Mouse (Mus musculus) forebrain, embryonic 14.5 days (tissue): ENCODE measurements at regions not wholly inside any gene's neighbourhood (a gene's known extent, or its start where the extent isn't known, plus 50 kb on each side); places are given as distances from the start of the nearest gene placed in this dataset.

Experiments used
- ATAC-seq: fragments of 200-750 bp; cut with Nextera tagmentation; 2 replicates; pipeline ENCODE4 v1.8.0; 2017; ENCODE audit warnings: mild to moderate bottlenecking, moderate library complexity
- DNase-seq: peaks from one replicate; pipeline ENCODE4 v3.0.0-alpha.2; 2015; ENCODE audit warnings: low spot score
- H3K27ac ChIP-seq: fragments of 300-500 bp; sonication (generic); 2 replicates; pipeline ENCODE4 v1.5.1; 2014; ENCODE audit warnings: low read depth, mild to moderate bottlenecking, control low read depth, low read length, moderate library complexity
- H3K27me3 ChIP-seq: fragments of 300-500 bp; sonication (generic); replicated peaks from 2 replicates; pipeline ENCODE4 v1.6.1; 2014; ENCODE audit warnings: low read length, control low read depth, mixed read lengths; ENCODE audit not compliant: control insufficient read depth, insufficient read depth
- H3K36me3 ChIP-seq: fragments of 300-500 bp; sonication (generic); 2 replicates; pipeline ENCODE4 v1.6.1; 2014; ENCODE audit warnings: low read length, control low read depth; ENCODE audit not compliant: control insufficient read depth, insufficient read depth
- H3K4me1 ChIP-seq: fragments of 300-500 bp; sonication (generic); 2 replicates; pipeline ENCODE4 v1.6.1; 2014; ENCODE audit warnings: antibody characterized with exemption, low read length, control low read depth; ENCODE audit not compliant: control insufficient read depth, insufficient read depth
- H3K4me2 ChIP-seq: fragments of 300-500 bp; sonication (generic); 2 replicates; pipeline ENCODE4 v1.6.1; 2014; ENCODE audit warnings: mild to moderate bottlenecking, control low read depth, low read length
- H3K4me3 ChIP-seq: fragments of 300-500 bp; sonication (generic); 2 replicates; pipeline ENCODE4 v1.5.1; 2014; ENCODE audit warnings: low read depth, low read length, control low read depth
- H3K9ac ChIP-seq: fragments of 300-500 bp; sonication (generic); 2 replicates; pipeline ENCODE4 v1.6.1; 2014; ENCODE audit warnings: mild to moderate bottlenecking, low read length, control low read depth, moderate library complexity
- H3K9me3 ChIP-seq: fragments of 300-500 bp; sonication (generic); replicated peaks from 2 replicates; pipeline ENCODE4 v1.6.1; 2016; ENCODE audit warnings: low read length, control low read depth, mixed read lengths; ENCODE audit not compliant: control insufficient read depth
- whole genome bisulfite sequencing: fragments of 180-500 bp; shearing (Covaris S2); extraction: QIAGEN DNeasy Blood & Tissue Kit; methylation state at CpG from one replicate; pipeline ENCODE4 v1.1.7; 2014; 5-methylcytosine and 5-hydroxymethylcytosine counted together

DNA sequence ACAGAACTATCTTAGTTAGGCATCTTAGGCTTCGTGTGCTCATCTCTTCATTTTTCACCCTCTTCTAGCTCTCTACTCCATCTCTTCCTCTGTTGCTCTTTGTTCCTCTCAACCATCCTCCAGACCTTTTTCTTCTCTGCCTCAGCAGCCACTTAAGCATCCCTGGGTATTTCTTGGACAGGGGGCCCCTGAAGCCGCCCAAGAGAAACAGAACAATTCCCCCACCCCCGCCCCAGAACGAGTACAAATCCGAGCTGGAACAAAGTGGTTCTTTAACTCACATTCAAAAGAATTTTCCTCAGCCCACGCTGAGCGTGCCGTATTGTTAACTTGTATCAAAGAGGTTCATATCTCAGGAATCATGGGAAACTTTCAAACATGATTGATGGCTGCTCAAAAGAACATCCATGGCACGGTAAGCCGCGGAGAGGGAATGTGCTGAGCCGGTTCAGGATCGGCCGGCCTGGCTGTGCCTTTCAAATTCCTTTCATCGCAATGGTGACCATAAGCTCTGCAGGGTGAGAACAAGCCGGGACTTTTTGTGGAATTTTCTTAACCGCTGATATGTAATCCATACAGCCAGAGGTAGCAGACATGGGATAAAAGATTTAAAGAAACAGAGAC is 181.9 kb upstream of the Noct start:
- Histone ChIP-seq H3K4me3 (0 out of 2 replicates have a peak overlapping the region, but pooled peaks have one; percentile 3), H3K9ac (no peak overlapping the region), H3K4me2 (peak overlapping the region; percentile 39), H3K27me3 (no peaks in the 10 kb centered on the region), H3K36me3 (no peaks in the 10 kb centered on the region), H3K9me3 (no peaks in the 10 kb centered on the region), H3K4me1 (0 out of 2 replicates have a peak, but pooled peaks cover 2% of the 10 kb centered on the region), H3K27ac (no peak overlapping the region; the same call in 1 of the 2 replicates)
- ATAC-seq = peak; percentile 72; the same call in 1 of the 2 replicates
- WGBS = 20% methylated on average over 17 of the region's 17 CpGs
- DNase-seq = peak; percentile 54

DNA sequence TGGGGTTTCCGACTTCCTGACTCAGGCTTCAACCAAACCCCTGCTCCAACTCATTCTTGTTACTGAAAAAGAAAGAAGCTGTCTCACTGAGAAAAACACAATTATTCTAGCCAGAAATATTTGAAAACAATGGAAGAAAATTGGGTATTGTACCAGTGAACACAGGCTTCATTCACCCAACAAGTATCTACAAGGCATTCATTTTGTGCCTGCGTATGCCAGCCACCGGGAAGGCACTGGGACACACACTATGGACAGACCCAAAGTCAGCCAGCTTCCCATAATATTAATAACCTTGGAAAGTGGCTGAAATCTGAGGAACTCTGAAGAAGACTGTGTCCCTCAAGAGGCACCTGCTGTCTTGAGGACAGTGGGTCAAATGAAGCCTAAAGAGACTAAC is 175.5 kb upstream of the Noct start:
- no peaks in the 10 kb centered on the region for H3K27me3 ChIP-seq
- H3K9me3 ChIP-seq = 0 out of 2 replicates have a peak, but pooled peaks cover 3% of the 10 kb centered on the region
- no peaks in the 10 kb centered on the region for H3K36me3 ChIP-seq
- H3K4me2 ChIP-seq = no peak overlapping the region
- DNase-seq (no peak), ATAC-seq (no peak)
- no peaks in the 10 kb centered on the region for H3K4me1 ChIP-seq
- WGBS = 90% methylated on average over 3 of the region's 3 CpGs
- H3K9ac ChIP-seq = no peak overlapping the region
- H3K27ac ChIP-seq = no peak overlapping the region
- no peak overlapping the region for H3K4me3 ChIP-seq

DNA sequence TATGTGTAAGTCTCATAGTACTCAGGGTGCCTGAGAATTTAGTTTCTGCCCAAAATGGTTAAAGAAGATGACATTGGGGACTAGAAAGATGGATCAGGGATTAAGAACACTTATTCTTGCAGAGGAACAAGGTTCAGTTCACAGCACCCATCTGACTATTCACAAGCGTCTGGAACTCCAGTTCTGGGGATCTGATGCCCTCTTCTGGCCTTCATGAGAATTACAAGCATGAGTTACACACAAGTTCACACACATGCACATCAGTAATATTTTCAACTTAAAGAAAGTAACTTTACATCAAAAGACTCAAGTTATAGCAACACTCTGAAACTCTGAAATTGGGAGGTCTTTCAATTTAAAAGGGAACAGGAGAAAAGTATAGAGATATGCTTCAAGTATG is 174.1 kb upstream of the Noct start:
- Histone ChIP-seq H3K4me1 (no peaks in the 10 kb centered on the region), H3K27me3 (no peaks in the 10 kb centered on the region), H3K9me3 (0 out of 2 replicates have a peak, but pooled peaks cover 3% of the 10 kb centered on the region), H3K27ac (no peak overlapping the region), H3K4me3 (no peak overlapping the region), H3K36me3 (no peaks in the 10 kb centered on the region), H3K9ac (no peak overlapping the region), H3K4me2 (no peak overlapping the region)
- WGBS = 92% methylated on average over 1 of the region's 1 CpGs
- ATAC-seq (no peak), DNase-seq (no peak)

DNA sequence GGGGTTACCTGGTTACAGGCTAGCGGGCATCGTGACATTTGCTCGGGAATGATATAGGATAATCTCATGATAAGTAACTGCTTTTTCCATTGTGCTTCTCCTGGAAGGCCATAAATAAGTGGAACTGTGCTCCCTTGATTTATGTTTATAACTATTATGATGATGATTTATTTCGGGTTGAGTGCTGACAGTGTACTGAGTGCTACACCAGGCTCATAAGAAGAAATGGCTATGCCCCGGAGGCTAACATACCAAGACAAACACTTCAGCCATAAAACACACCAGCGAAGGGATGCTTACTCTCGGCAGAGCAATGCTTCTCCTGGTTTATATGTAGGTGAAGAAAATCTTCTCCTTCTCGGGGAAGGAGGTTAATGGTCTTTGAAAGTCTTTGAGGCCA is 169.2 kb upstream of the Noct start:
- no peak overlapping the region for H3K4me3 ChIP-seq
- H3K27me3 ChIP-seq = no peaks in the 10 kb centered on the region
- H3K4me2 ChIP-seq = no peak overlapping the region
- DNase-seq = no peak
- no peaks in the 10 kb centered on the region for H3K36me3 ChIP-seq
- 93% methylated on average over 8 of the region's 8 CpGs for WGBS
- H3K4me1 ChIP-seq = no peaks in the 10 kb centered on the region
- no peak overlapping the region for H3K27ac ChIP-seq
- no peak overlapping the region for H3K9ac ChIP-seq
- no peak for ATAC-seq
- H3K9me3 ChIP-seq = 0 out of 2 replicates have a peak, but pooled peaks cover under 1% of the 10 kb centered on the region

DNA sequence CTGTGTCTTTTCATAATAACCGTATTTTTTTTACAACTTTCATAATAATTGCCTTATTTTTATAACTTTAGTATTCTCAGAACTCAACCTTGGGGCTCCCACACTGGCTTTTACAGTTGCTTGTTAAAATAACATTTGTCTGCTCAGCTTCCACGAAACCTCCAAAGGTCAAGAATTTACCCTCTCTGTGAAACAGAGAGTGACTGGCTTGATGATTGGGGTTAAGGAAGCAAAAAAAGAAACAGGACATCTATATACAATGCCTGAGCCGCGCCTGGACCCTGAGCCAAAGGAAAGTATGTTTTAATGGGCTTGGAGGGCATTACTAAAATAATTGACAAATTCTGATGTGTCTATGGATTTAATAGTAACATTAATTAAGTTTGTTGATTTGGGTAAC is 160.0 kb upstream of the Noct start:
- ATAC-seq (no peak), DNase-seq (no peak)
- H3K9me3 ChIP-seq = no peaks in the 10 kb centered on the region
- WGBS = 86% methylated on average over 4 of the region's 4 CpGs
- no peaks in the 10 kb centered on the region for H3K4me1 ChIP-seq
- no peak overlapping the region for H3K27ac ChIP-seq
- H3K27me3 ChIP-seq = no peaks in the 10 kb centered on the region
- H3K4me3 ChIP-seq = no peak overlapping the region
- H3K9ac ChIP-seq = no peak overlapping the region
- H3K4me2 ChIP-seq = no peak overlapping the region
- no peaks in the 10 kb centered on the region for H3K36me3 ChIP-seq

DNA sequence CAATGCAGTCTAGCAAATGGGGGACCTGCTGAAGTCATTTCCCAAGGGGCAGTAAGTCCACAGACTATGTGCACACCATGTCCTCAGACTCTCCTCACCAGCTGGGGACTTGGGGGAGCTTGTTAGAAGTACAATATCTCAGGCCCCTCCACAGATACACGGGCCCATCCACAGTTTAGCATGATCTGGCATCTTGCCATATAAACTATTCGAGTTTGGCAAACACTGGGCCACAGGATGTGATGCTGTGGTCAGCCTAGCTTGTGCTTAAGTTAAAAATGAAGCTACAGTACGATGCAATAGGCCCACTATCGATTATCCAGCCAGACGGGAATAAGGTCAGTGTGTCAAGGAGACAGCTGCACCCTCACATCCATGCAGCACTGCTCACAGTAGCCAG is 157.9 kb upstream of the Noct start:
- no peaks in the 10 kb centered on the region for H3K4me1 ChIP-seq
- H3K4me3 ChIP-seq = no peak overlapping the region
- H3K9me3 ChIP-seq = no peaks in the 10 kb centered on the region
- no peaks in the 10 kb centered on the region for H3K27me3 ChIP-seq
- ATAC-seq = no peak
- no peaks in the 10 kb centered on the region for H3K36me3 ChIP-seq
- 66% methylated on average over 5 of the region's 5 CpGs for WGBS
- H3K27ac ChIP-seq = no peak overlapping the region
- H3K9ac ChIP-seq = no peak overlapping the region
- H3K4me2 ChIP-seq = no peak overlapping the region
- no peak for DNase-seq

DNA sequence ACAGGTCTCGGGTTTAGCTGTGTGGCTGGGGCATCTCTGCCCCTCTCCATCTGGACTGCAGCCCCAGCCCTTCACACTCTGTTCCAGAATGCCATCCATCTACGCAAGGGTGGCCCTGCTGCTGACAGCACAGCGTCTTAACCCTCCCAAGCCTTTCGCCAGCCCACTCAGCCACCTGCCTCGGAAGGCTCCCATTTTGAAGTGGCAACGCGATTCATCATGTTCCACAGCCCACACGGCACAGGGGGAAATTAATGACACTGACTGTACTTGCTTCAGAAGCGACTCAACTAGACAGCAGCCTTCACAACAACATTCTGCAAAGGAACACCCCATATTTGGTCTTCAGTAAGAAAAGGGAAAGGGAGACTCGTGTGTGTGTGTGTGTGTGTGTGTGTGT is 151.8 kb upstream of the Noct start:
- no peak for ATAC-seq
- no peak overlapping the region for H3K9ac ChIP-seq
- no peaks in the 10 kb centered on the region for H3K36me3 ChIP-seq
- no peak overlapping the region for H3K4me2 ChIP-seq
- no peaks in the 10 kb centered on the region for H3K9me3 ChIP-seq
- no peaks in the 10 kb centered on the region for H3K27me3 ChIP-seq
- H3K4me3 ChIP-seq = no peak overlapping the region
- H3K27ac ChIP-seq = no peak overlapping the region
- H3K4me1 ChIP-seq = no peaks in the 10 kb centered on the region; the same call in 1 of the 2 replicates
- 86% methylated on average over 10 of the region's 10 CpGs for WGBS
- DNase-seq = no peak

DNA sequence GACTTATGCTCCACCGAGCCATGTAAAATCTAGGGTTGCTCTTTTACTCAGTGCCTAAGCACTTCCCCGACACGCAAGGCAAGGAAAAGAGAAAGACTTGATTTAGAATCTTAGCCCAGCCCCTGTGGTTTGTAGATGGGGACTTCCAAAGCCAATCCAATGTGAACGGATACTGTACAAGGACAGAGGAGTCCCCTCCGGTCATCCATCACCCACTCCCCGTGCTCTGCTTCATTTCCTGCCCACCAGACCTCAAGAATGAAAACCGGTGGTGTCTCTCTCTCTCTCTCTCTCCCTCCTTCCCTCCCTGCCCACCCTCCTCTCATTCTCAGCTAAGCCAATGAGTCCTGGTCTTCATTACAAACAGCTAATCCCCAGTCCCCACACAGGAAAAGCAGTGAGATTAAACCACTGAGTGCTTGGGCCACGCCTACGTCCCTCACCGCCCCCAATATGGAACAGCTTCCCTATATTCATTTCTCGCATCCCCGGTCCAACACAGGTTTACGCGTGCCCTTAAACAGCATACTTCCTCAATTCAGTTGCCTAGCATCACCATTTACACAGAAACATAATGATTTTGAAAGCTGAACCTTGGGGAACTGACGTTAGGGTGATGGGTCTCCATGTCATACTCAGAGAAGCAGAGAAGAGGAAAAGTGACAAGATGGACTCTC is 151.1 kb upstream of the Noct start:
- ATAC-seq = no peak

DNA sequence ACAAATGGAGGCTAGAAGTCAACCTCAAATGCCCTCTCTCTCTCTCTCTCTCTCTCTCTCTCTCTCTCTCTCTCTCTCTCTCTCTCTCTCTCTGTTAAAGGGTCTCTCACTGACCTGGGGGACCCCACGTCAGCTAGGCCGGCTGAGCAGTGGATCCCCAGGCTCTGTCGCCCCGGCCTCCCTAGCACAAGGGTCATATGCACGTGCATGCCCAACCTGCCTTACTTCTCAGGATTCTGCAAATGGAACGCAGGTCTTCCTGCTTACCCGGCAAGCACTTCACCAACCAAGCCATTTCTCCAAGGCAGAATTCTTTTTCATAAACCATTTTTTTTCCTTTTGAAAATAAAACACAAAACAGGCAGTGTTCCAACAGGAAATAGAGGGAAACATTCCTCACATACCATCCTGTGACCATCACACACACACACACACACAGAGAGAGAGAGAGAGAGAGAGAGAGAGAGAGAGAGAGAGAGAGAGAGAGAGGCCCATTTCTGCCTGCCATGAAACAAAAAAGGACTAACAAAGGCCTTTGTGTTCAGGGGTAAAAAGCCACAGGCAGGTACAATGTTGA is 150.4 kb upstream of the Noct start:
- Histone ChIP-seq H3K27ac (peak overlapping the region; percentile 35; the same call in 1 of the 2 replicates), H3K36me3 (no peaks in the 10 kb centered on the region), H3K9ac (no peak overlapping the region), H3K4me3 (no peak overlapping the region), H3K4me1 (no peaks in the 10 kb centered on the region; the same call in 1 of the 2 replicates), H3K4me2 (no peak overlapping the region), H3K27me3 (no peaks in the 10 kb centered on the region), H3K9me3 (no peaks in the 10 kb centered on the region)
- WGBS = 81% methylated on average over 7 of the region's 7 CpGs
- ATAC-seq (no peak), DNase-seq (no peak)

More for the DNA sequence above, 151.1 kb upstream of the Noct start:
- H3K36me3 ChIP-seq = no peaks in the 10 kb centered on the region
- no peaks in the 10 kb centered on the region for H3K27me3 ChIP-seq
- H3K9ac ChIP-seq = no peak overlapping the region
- H3K4me3 ChIP-seq = no peak overlapping the region
- no peak overlapping the region for H3K4me2 ChIP-seq
- WGBS = 93% methylated on average over 15 of the region's 15 CpGs
- no peak for DNase-seq
- H3K4me1 ChIP-seq = no peaks in the 10 kb centered on the region; the same call in 1 of the 2 replicates
- H3K27ac ChIP-seq = no peak overlapping the region
- no peaks in the 10 kb centered on the region for H3K9me3 ChIP-seq
